In genomic region chr1:153065473-153066386, GRCm38 (mm10) we compare ENCODE assay signal across 9 mouse cellular contexts.
DNase-seq lines count a peak whose midpoint lies in the region; ATAC-seq and TF ChIP-seq lines count a peak whose summit lies in the region.
"Had no signal": no experiment of that assay in that cellular context is flagged by ENCODE, and none has a peak within 500 bp of the region (broad histone marks: within the 10 kb centered on the region; RNA-seq: fewer than 3 reads in every experiment).

No protein-coding gene starts in this region.

- peak; percentile 39 to 62 for DNase-seq in frontal cortex, postnatal 36 days (ENCODE audit: low spot score in 2 of 2)
- DNase-seq in frontal cortex, postnatal 10 days (ENCODE audit: low spot score in 2 of 2), result no peak
- DNase-seq in NIH3T3 (ENCODE audit: low read depth), result peak; percentile 99
- peak; percentile 57 for DNase-seq in kidney, adult 11 months
- peak; percentile 64 for DNase-seq in stomach, postnatal 0 days (ENCODE audit: low spot score)
- no peak for DNase-seq in thymus, postnatal 36 days
- DNase-seq: liver, embryonic 13.5 days had no signal

- peak; percentile 18 for TF ChIP-seq EP300 in stomach, postnatal 0 days (optimal IDR thresholded peaks at IDR 0.05)

- no peak for TF ChIP-seq POLR2A in embryonic fibroblast, embryonic 13.5 days (IDR thresholded peaks at IDR 0.05; ENCODE audit: low read depth, low read length)

- H3K4me1 ChIP-seq in embryonic fibroblast, embryonic 13.5 days (ENCODE audit: control insufficient read depth, insufficient read depth, low read length), result no peaks in the 10 kb centered on the region; the same call in 1 of the 2 replicates
- H3K4me1 ChIP-seq in limb, embryonic 15.5 days, result peaks cover 13% of the 10 kb centered on the region
- no peaks in the 10 kb centered on the region for H3K4me1 ChIP-seq in stomach, postnatal 0 days (replicated peaks; ENCODE audit: control insufficient read depth, insufficient read depth)
- H3K4me1 ChIP-seq: liver, embryonic 13.5 days had no signal

- no peak overlapping the region for H3K4me2 ChIP-seq in limb, embryonic 15.5 days
- H3K4me2 ChIP-seq in stomach, postnatal 0 days (replicated peaks; ENCODE audit: low read depth), result no peak overlapping the region
- H3K4me2 ChIP-seq: liver, embryonic 13.5 days had no signal

- no peak overlapping the region for H3K9ac ChIP-seq in limb, embryonic 15.5 days
- H3K9ac ChIP-seq in stomach, postnatal 0 days (ENCODE audit: low read length), result no peak overlapping the region
- H3K9ac ChIP-seq: liver, embryonic 13.5 days had no signal

- WGBS in limb, embryonic 15.5 days, result 53% methylated on average over 12 of the region's 12 CpGs
- 57% methylated on average over 12 of the region's 12 CpGs for WGBS in stomach, postnatal 0 days

- H3K9me3 ChIP-seq in limb, embryonic 15.5 days, result no peaks in the 10 kb centered on the region
- H3K9me3 ChIP-seq in stomach, postnatal 0 days (ENCODE audit: control insufficient read depth, low read length), result no peaks in the 10 kb centered on the region
- H3K9me3 ChIP-seq: liver, embryonic 13.5 days had no signal

- H3K36me3 ChIP-seq in limb, embryonic 15.5 days, result no peaks in the 10 kb centered on the region
- no peaks in the 10 kb centered on the region for H3K36me3 ChIP-seq in stomach, postnatal 0 days (ENCODE audit: control insufficient read depth, insufficient read depth, low read length)
- H3K36me3 ChIP-seq: liver, embryonic 13.5 days had no signal

- H3K27me3 ChIP-seq in limb, embryonic 15.5 days, result no peaks in the 10 kb centered on the region
- no peaks in the 10 kb centered on the region for H3K27me3 ChIP-seq in stomach, postnatal 0 days (ENCODE audit: control insufficient read depth, insufficient read depth, low read length)

- no peak overlapping the region for H3K4me3 ChIP-seq in embryonic fibroblast, embryonic 13.5 days (ENCODE audit: insufficient read depth, low read length)
- no peak overlapping the region for H3K4me3 ChIP-seq in limb, embryonic 15.5 days
- no peak overlapping the region for H3K4me3 ChIP-seq in stomach, postnatal 0 days (ENCODE audit: low read depth, low read length)
- H3K4me3 ChIP-seq: liver, embryonic 13.5 days had no signal

- peak overlapping the region; percentile 13; the same call in 1 of the 2 replicates for H3K27ac ChIP-seq in embryonic fibroblast, embryonic 13.5 days (ENCODE audit: insufficient read depth, low read length)
- H3K27ac ChIP-seq in limb, embryonic 15.5 days, result peak overlapping the region; percentile 67; the same call in 1 of the 2 replicates
- peak overlapping the region; percentile 88 for H3K27ac ChIP-seq in stomach, postnatal 0 days (replicated peaks)
- H3K27ac ChIP-seq: liver, embryonic 13.5 days had no signal

- TF ChIP-seq CTCF in embryonic fibroblast, embryonic 13.5 days (IDR thresholded peaks at IDR 0.05; ENCODE audit: borderline replicate concordance, insufficient read depth, low read length), result no peak
- TF ChIP-seq CTCF in stomach, postnatal 0 days (IDR thresholded peaks at IDR 0.05; ENCODE audit: low read depth), result no peak

- no peak for ATAC-seq in limb, embryonic 15.5 days (ENCODE audit: insufficient number of reproducible peaks, low FRiP score, low TSS enrichment, low read depth)
- peak; percentile 85 for ATAC-seq in stomach, postnatal 0 days (ENCODE audit: low FRiP score, low TSS enrichment)

Comparison
In these comparisons a context has a peak if more than half of its experiments do, and no peak if none do; other contexts are left out.
1. DNase-seq: peak in frontal cortex, postnatal 36 days (2 of 2), NIH3T3 (single experiment), kidney, adult 11 months (single experiment) and stomach, postnatal 0 days (single experiment); none in frontal cortex, postnatal 10 days (0 of 2) and thymus, postnatal 36 days (0 of 2).
2. H3K27ac ChIP-seq: peak in every context shown above with its lines; median percentile 88 in stomach, postnatal 0 days; 67 in limb, embryonic 15.5 days; 13 in embryonic fibroblast, embryonic 13.5 days.